Mouse (Mus musculus) kidney, embryonic 15.5 days (tissue): ENCODE measurements around the gene Map3k12. TPM values are rescaled to one million over a fixed set of nuclear protein-coding genes. Genes with fewer than 3 reads are reported as not detected.
A peak's percentile ranks its signal among the peaks of the same experiment; 100 is the strongest.

ENCODE experiments used
- ATAC-seq: fragments of 200-750 bp; cut with Nextera tagmentation; replicated peaks from 2 replicates; pipeline ENCODE4 v1.8.0; 2017; ENCODE audit warnings: moderate TSS enrichment; ENCODE audit not compliant: low FRiP score
- H3K27ac ChIP-seq: fragments of 300-500 bp; sonication (generic); 2 replicates; pipeline ENCODE4 v1.5.1; 2015; ENCODE audit warnings: mild to moderate bottlenecking, inconsistent platforms
- H3K27me3 ChIP-seq: fragments of 300-500 bp; sonication (generic); 2 replicates; pipeline ENCODE4 v1.6.1; 2015; ENCODE audit warnings: inconsistent platforms
- H3K36me3 ChIP-seq: fragments of 300-500 bp; sonication (generic); 2 replicates; pipeline ENCODE4 v1.6.1; 2015; ENCODE audit warnings: inconsistent platforms
- H3K4me1 ChIP-seq: fragments of 300-500 bp; sonication (generic); 2 replicates; pipeline ENCODE4 v1.6.1; 2015; ENCODE audit warnings: inconsistent platforms
- H3K4me2 ChIP-seq: fragments of 300-500 bp; sonication (generic); 2 replicates; pipeline ENCODE4 v1.6.1; 2015; ENCODE audit warnings: moderate library complexity, mild to moderate bottlenecking, inconsistent platforms
- H3K4me3 ChIP-seq: fragments of 300-500 bp; sonication (generic); replicated peaks from 2 replicates; pipeline ENCODE4 v1.5.1; 2015; ENCODE audit warnings: mild to moderate bottlenecking, inconsistent platforms
- H3K9ac ChIP-seq: fragments of 300-500 bp; sonication (generic); 2 replicates; pipeline ENCODE4 v1.6.1; 2015; ENCODE audit warnings: mild to moderate bottlenecking, inconsistent platforms
- H3K9me3 ChIP-seq: fragments of 300-500 bp; sonication (generic); replicated peaks from 2 replicates; pipeline ENCODE4 v1.6.1; 2016; ENCODE audit warnings: inconsistent platforms
- WGBS: fragments of 180-500 bp; shearing (Covaris S2); methylation state at CpG from one replicate; pipeline ENCODE4 v1.1.7; 2015; ENCODE audit warnings: mixed read lengths; 5-methylcytosine and 5-hydroxymethylcytosine counted together
- polyA plus RNA-seq: library from polyadenylated mRNA; unstranded; fragments of >200 nt; fragmentation: Nextera tagmentation; extraction: Ambion mirVana; gene quantifications from 2 replicates; pipeline ENCODE4 v1.2.1, GENCODE M21; 2015

Gene Map3k12
- polyA plus RNA-seq, 1 experiment from 2014 or later, result 19.7 TPM

- Histone ChIP-seq H3K4me3 (no peak overlapping the region), H3K4me2 (no peak overlapping the region), H3K36me3 (peaks cover 28% of the 10 kb centered on the region), H3K27ac (no peak overlapping the region), H3K27me3 (no peaks in the 10 kb centered on the region), H3K9me3 (no peaks in the 10 kb centered on the region), H3K4me1 (peaks cover 62% of the 10 kb centered on the region), H3K9ac (no peak overlapping the region)
- WGBS, result 85% methylated on average over 3 of the region's 3 CpGs
- ATAC-seq, result no peak
Observed at GRCm38 (mm10) chr15:102508336-102508735, 8.5 kb downstream of the Map3k12 start.

DNA sequence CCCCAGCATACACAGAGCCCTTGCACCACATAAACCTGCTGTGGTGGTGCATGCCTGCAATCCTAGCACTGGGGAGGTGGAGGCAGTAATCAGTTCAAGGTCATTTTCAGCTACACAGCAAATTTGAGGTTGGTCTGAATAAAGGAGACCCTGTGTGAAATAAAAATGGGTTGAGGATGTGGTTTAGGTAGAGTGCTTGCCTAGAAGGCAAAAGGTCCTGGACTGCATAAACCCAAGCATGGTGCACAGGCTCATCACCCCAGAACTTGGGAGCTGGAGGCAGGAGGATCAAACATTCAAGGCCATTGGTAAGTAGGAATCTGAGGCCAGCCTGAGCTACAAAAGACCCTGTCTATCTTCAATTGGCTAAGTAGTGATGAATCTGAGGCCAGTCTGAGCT, 9.3 kb downstream of the Map3k12 start:
- Histone ChIP-seq H3K27me3 (no peaks in the 10 kb centered on the region), H3K9ac (no peak overlapping the region), H3K4me2 (no peak overlapping the region), H3K9me3 (no peaks in the 10 kb centered on the region), H3K27ac (no peak overlapping the region), H3K4me1 (peaks cover 56% of the 10 kb centered on the region), H3K4me3 (no peak overlapping the region), H3K36me3 (peaks cover 35% of the 10 kb centered on the region)
- ATAC-seq, result no peak

DNA sequence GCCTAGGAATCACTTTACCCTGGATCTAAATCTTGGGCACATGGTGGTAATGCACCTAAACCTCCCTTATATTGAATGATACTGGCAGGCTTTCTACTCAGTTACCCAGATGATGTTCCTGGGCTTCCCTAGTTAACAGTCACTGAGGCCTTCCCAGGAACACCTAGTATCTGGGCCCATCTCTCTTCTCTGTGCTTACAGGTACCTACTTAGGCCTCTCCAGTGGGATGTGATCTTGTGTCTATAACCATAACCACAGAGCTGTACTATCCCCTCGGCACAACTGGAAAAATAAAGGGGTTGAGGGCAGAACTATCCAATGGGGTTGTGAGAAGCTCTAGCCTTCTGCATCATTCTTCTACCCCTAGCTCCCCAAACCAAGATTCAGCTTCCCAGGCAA, 10.0 kb downstream of the Map3k12 start:
- Histone ChIP-seq H3K9ac (no peak overlapping the region), H3K36me3 (peaks cover 42% of the 10 kb centered on the region), H3K27ac (no peak overlapping the region), H3K4me2 (no peak overlapping the region), H3K27me3 (no peaks in the 10 kb centered on the region), H3K4me3 (no peak overlapping the region), H3K4me1 (peaks cover 49% of the 10 kb centered on the region), H3K9me3 (no peaks in the 10 kb centered on the region)
- WGBS, result 89% methylated on average over 1 of the region's 1 CpGs
- ATAC-seq, result no peak

DNA sequence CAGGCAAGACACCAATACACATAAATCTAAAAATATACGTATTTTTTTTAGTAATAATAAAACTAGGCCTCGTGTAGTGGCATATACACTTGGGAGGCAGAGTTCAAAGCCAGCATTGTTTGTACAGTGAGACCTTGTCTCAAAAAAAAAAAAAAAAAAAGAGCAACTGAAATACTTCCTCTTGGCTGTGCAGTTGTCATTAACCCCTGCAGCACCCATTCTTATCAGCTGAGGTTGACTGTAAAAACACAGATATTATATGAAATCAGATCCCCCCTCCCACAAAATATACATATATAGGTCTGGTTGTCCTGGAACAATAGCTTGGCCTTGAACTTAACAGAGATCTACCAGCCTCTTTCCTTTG, 10.4 kb downstream of the Map3k12 start:
- no peak for ATAC-seq
- no peak overlapping the region for H3K4me3 ChIP-seq
- H3K9ac ChIP-seq, result no peak overlapping the region
- 17% methylated on average over 2 of the region's 2 CpGs for WGBS
- peaks cover 46% of the 10 kb centered on the region for H3K36me3 ChIP-seq
- no peaks in the 10 kb centered on the region for H3K27me3 ChIP-seq
- no peaks in the 10 kb centered on the region for H3K9me3 ChIP-seq
- H3K4me1 ChIP-seq, result peaks cover 45% of the 10 kb centered on the region
- no peak overlapping the region for H3K27ac ChIP-seq
- no peak overlapping the region for H3K4me2 ChIP-seq

GRCm38 (mm10) chr15:102505770-102506463, 10.9 kb downstream of the Map3k12 start:
- H3K27ac ChIP-seq, result peak overlapping the region; percentile 59
- no peak for ATAC-seq
- WGBS, result 77% methylated on average over 9 of the region's 9 CpGs
- peaks cover 39% of the 10 kb centered on the region for H3K4me1 ChIP-seq
- H3K9me3 ChIP-seq, result no peaks in the 10 kb centered on the region
- H3K27me3 ChIP-seq, result no peaks in the 10 kb centered on the region
- H3K9ac ChIP-seq, result no peak overlapping the region
- H3K4me3 ChIP-seq, result no peak overlapping the region
- H3K36me3 ChIP-seq, result peaks cover 52% of the 10 kb centered on the region
- no peak overlapping the region for H3K4me2 ChIP-seq

DNA sequence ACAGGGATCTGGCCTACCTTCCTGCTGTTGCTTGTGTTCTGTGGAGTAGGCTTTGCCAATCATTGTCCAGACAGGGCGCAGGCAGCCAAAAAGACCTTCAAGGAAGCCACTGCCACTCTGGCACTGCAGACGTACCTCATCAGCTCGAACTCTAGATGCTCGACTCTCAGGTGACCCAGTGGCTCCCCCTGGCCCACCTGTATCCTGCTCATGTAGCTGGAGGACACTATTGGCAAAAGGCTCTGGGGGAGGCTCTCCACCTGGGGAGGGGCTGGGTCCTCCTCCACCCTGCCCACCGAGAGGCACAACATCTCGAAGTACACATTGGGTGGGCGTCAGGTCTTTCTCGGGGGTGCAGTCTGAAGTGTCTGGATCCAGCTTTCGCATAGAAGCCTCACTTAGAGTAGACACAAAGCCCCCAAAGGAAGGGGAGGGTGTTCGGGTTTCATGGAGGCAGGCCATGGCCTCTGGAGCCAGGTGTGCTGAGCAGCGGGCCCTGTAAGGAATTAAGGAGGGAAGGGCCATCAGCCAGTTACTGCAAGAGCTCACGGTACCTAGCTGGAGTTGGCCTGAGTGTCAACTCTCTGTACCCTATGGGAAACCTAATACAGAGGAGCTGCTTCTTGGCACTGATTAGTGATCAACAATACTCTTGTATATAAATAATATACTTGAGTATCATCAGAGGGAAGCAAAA, 11.6 kb downstream of the Map3k12 start:
- Histone ChIP-seq H3K4me2 (no peak overlapping the region), H3K27me3 (no peaks in the 10 kb centered on the region), H3K36me3 (peaks cover 59% of the 10 kb centered on the region), H3K4me1 (peaks cover 32% of the 10 kb centered on the region), H3K27ac (no peak overlapping the region), H3K4me3 (no peak overlapping the region), H3K9ac (no peak overlapping the region), H3K9me3 (no peaks in the 10 kb centered on the region)
- 66% methylated on average over 12 of the region's 12 CpGs for WGBS
- ATAC-seq, result no peak

DNA sequence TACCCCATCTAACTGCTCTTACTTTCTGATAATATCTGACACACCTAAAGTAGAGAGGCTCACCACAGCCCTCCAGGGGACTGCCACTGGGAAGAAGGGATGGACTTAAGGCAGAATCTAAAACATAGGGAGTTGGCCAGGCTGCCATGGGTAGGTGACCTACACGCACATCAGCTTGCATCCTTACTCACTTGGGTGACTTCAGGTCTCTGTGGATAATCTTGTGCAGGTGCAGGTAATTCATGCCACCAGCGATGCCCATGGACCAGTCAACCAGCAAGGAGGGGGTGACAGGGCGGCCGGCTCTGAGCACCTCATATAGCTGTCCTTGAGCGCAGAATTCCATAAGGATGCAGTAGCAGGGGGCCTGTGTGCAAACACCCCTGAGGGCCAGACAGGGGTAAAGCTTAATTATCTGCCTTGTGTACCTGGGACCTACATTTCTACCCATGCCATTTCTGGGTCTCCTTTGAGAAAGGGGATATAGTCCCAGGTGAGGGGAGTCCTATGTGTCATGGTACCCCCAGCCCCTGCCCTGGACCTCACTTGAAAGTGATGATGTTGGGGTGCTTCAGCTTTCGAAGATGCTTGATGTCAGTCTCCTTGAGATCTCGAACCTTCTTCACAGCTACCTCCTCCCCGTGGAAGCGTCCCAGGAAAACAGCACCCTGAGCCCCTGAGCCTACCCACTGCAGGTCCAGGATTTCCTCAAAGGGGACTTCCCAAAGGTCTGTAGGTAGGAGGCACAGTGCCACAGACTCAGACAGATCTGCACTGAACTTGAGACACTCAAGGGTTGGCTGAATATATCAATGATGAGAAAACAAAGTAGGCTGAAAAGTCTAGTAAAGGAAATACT, 12.7 kb downstream of the Map3k12 start:
- WGBS, result 88% methylated on average over 9 of the region's 9 CpGs
- no peaks in the 10 kb centered on the region for H3K9me3 ChIP-seq
- H3K4me2 ChIP-seq, result no peak overlapping the region
- H3K27me3 ChIP-seq, result no peaks in the 10 kb centered on the region
- peaks cover 22% of the 10 kb centered on the region for H3K4me1 ChIP-seq
- H3K36me3 ChIP-seq, result peaks cover 69% of the 10 kb centered on the region
- ATAC-seq, result no peak
- H3K27ac ChIP-seq, result no peak overlapping the region
- H3K9ac ChIP-seq, result no peak overlapping the region
- H3K4me3 ChIP-seq, result no peak overlapping the region

GRCm38 (mm10) chr15:102503447-102503846, 13.4 kb downstream of the Map3k12 start, which contains the start of gene Gm10337:
Gm10337 (plus strand) TSS chr15:102503722.
- H3K27me3 ChIP-seq, result no peaks in the 10 kb centered on the region
- H3K9me3 ChIP-seq, result no peaks in the 10 kb centered on the region
- no peak within 1 kb of the TSS for H3K4me2 ChIP-seq
- H3K4me3 ChIP-seq, result no peak within 1 kb of the TSS
- WGBS, result 92% methylated on average over 1 of the region's 1 CpGs
- peaks cover 18% of the 10 kb centered on the region for H3K4me1 ChIP-seq
- H3K27ac ChIP-seq, result no peak within 1 kb of the TSS
- peaks cover 75% of the 10 kb centered on the region for H3K36me3 ChIP-seq
- ATAC-seq, result no peak
- no peak within 1 kb of the TSS for H3K9ac ChIP-seq

DNA sequence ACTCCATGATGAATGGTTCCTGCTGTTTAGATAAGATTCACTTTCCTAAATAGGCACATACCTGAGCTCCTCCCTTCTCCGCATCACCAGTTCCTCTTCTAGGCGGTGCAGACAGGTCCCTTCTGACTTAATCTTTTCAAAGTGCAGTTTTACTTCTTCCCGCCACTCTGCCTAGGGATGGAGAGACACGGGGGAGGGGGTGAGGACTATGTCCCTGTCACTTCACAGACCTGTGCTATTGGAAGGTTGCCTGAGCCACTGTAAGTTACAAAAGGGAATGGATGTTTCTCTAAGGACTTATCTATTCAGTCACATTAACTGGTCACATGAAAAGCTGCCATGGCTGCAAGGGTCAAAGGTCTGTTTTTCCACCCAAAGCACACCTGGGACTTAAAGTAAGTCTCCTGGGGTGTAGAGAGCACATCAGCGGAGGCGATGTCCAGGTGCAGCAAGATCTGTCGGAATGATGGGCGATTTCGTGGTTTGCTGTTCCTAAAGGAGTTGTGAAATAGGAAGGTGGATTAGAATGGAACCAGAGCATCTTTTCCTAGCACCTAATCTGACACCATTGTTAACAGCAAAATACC, 14.5 kb downstream of the Map3k12 start:
- H3K27me3 ChIP-seq, result no peaks in the 10 kb centered on the region
- H3K4me3 ChIP-seq, result no peak overlapping the region
- no peak overlapping the region for H3K4me2 ChIP-seq
- H3K9me3 ChIP-seq, result no peaks in the 10 kb centered on the region
- H3K4me1 ChIP-seq, result peaks cover 18% of the 10 kb centered on the region
- H3K9ac ChIP-seq, result no peak overlapping the region
- H3K27ac ChIP-seq, result no peak overlapping the region
- ATAC-seq, result 0 out of 2 replicates have a peak, but pooled peaks have one; percentile 18
- peaks cover 83% of the 10 kb centered on the region for H3K36me3 ChIP-seq
- 62% methylated on average over 9 of the region's 9 CpGs for WGBS

GRCm38 (mm10) chr15:102501084-102501814, 15.6 kb downstream of the Map3k12 start:
- WGBS, result 85% methylated on average over 19 of the region's 19 CpGs
- peaks cover 90% of the 10 kb centered on the region for H3K36me3 ChIP-seq
- H3K4me2 ChIP-seq, result no peak overlapping the region
- H3K27ac ChIP-seq, result no peak overlapping the region
- H3K9ac ChIP-seq, result 0 out of 2 replicates have a peak overlapping the region, but pooled peaks have one; percentile 0
- no peaks in the 10 kb centered on the region for H3K9me3 ChIP-seq
- H3K27me3 ChIP-seq, result no peaks in the 10 kb centered on the region
- no peak for ATAC-seq
- H3K4me1 ChIP-seq, result peaks cover 14% of the 10 kb centered on the region
- no peak overlapping the region for H3K4me3 ChIP-seq

DNA sequence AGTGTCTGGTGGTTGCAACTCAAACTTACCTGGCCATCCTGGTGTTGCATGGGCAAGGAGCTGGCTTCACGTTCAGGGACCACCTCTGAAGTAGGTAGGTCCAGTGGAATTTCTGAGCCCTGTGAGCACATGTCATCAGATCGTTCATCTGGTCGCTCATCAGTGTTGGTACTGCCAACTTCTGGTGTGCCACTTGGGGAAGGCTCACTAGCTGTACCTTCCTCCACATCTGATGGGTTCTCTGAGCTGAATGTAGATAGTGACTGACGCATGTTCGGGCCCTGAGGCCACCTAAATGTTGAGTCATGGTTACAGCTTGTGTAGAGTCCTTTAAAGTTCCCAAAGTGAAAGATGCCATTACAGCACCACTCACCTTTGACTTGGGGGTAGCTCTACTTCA, 16.4 kb downstream of the Map3k12 start:
- H3K27me3 ChIP-seq, result no peaks in the 10 kb centered on the region
- H3K27ac ChIP-seq, result no peak overlapping the region
- no peaks in the 10 kb centered on the region for H3K9me3 ChIP-seq
- H3K4me3 ChIP-seq, result no peak overlapping the region
- ATAC-seq, result no peak
- WGBS, result 87% methylated on average over 5 of the region's 5 CpGs
- no peak overlapping the region for H3K4me2 ChIP-seq
- H3K4me1 ChIP-seq, result peaks cover 7% of the 10 kb centered on the region
- no peak overlapping the region for H3K9ac ChIP-seq
- H3K36me3 ChIP-seq, result peaks cover 97% of the 10 kb centered on the region
